In the genomic region with DNA sequence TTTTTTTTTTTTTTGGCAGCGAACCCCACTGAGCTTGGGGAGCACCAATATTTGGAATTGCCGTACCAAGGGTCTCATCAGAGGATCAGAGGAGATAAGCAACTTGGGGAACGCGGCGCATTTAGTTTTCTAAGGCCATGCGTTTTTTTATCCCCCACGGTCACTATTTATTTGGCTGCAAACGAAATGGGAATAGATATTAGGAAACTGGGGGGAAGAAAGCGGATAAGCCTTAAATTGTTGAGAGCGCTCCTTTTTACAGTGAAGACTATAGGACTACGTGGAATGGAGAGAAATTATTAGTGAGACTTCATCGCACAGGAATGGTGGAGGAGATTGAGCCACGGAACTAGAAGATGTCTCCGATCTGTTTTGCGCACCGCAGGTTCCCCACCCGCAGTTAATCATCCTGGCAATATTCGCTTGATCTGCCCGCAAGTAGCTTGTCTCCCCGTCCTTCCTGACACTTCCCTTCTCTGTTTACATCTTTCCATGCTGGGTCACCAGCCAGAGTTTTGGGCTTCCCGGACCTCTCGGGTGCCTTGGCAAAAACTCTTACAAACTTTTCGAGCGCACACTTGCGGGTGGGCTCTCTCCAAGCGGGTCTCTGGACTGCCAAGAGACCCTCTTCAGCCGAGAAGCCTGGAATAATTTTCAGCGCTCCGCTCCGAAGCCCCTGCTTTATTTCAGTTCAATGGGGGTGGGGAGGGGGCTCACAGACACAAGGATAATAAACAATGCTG, we compare ENCODE assay signal across 8 mouse cellular contexts.
A peak's percentile ranks its signal among the peaks of the same experiment; 100 is the strongest.
DNase-seq lines count a peak whose midpoint lies in the region; ATAC-seq and TF ChIP-seq lines count a peak whose summit lies in the region.

No protein-coding gene starts in this region.

- no peak for TF ChIP-seq POLR2A in ES-Bruce4 (IDR thresholded peaks at IDR 0.05; ENCODE audit: insufficient read depth, low read length)

- H3K4me2 ChIP-seq in kidney, embryonic 15.5 days, result peak overlapping the region; percentile 75
- H3K4me2 ChIP-seq in stomach, postnatal 0 days (replicated peaks; ENCODE audit: low read depth), result peak overlapping the region; percentile 63

- H3K9ac ChIP-seq in ES-Bruce4 (ENCODE audit: low read depth, poor library complexity, severe bottlenecking), result peak overlapping the region; percentile 24; the same call in 1 of the 2 replicates
- H3K9ac ChIP-seq in kidney, embryonic 15.5 days, result peak overlapping the region; percentile 25; the same call in 1 of the 2 replicates
- peak overlapping the region; percentile 9; the same call in 1 of the 2 replicates for H3K9ac ChIP-seq in stomach, postnatal 0 days (ENCODE audit: low read length)

- no peak for TF ChIP-seq CTCF in ES-Bruce4 (IDR thresholded peaks at IDR 0.05; ENCODE audit: low read depth, low read length)
- no peak for TF ChIP-seq CTCF in stomach, postnatal 0 days (IDR thresholded peaks at IDR 0.05; ENCODE audit: low read depth)

- no peak overlapping the region for H3K27ac ChIP-seq in ES-Bruce4 (ENCODE audit: insufficient read depth, low read length)
- no peak overlapping the region for H3K27ac ChIP-seq in kidney, embryonic 15.5 days
- H3K27ac ChIP-seq in stomach, postnatal 0 days (replicated peaks), result no peak overlapping the region

- no peak for ATAC-seq in kidney, embryonic 15.5 days (replicated peaks; ENCODE audit: low FRiP score)
- no peak for ATAC-seq in stomach, postnatal 0 days (ENCODE audit: low FRiP score, low TSS enrichment)

- peak overlapping the region; percentile 30; the same call in 1 of the 2 replicates for H3K4me3 ChIP-seq in ES-Bruce4 (ENCODE audit: low read depth, low read length)
- H3K4me3 ChIP-seq in kidney, embryonic 15.5 days (replicated peaks), result peak overlapping the region; percentile 41
- peak overlapping the region; percentile 39 for H3K4me3 ChIP-seq in stomach, postnatal 0 days (ENCODE audit: low read depth, low read length)

- peak; percentile 63 for DNase-seq in cerebellum, adult 9-11 months
- DNase-seq in heart, adult 8-10 months (ENCODE audit: low spot score), result peak; percentile 41
- DNase-seq in lung, postnatal 10 days, result peak; percentile 63
- no peak for DNase-seq in stomach, postnatal 0 days (ENCODE audit: low spot score)
- DNase-seq in T-cell, adult 2 months (ENCODE audit: low spot score), result no peak
- DNase-seq in right cerebral cortex, postnatal 25 days, result no peak

- 1% methylated on average over 30 of the region's 30 CpGs for WGBS in kidney, embryonic 15.5 days
- WGBS in stomach, postnatal 0 days, result 11% methylated on average over 30 of the region's 30 CpGs

- peaks cover 4% of the 10 kb centered on the region for H3K4me1 ChIP-seq in ES-Bruce4 (ENCODE audit: control insufficient read depth, insufficient read depth, low read length)
- peaks cover 31% of the 10 kb centered on the region for H3K4me1 ChIP-seq in kidney, embryonic 15.5 days
- no peaks in the 10 kb centered on the region; the same call in 1 of the 2 replicates for H3K4me1 ChIP-seq in stomach, postnatal 0 days (replicated peaks; ENCODE audit: control insufficient read depth, insufficient read depth)

- peaks cover 21% of the 10 kb centered on the region for H3K27me3 ChIP-seq in ES-Bruce4 (ENCODE audit: control insufficient read depth, insufficient read depth, low read length, poor library complexity, severe bottlenecking)
- peaks cover 85% of the 10 kb centered on the region for H3K27me3 ChIP-seq in kidney, embryonic 15.5 days
- peaks cover 3% of the 10 kb centered on the region; the same call in 1 of the 2 replicates for H3K27me3 ChIP-seq in stomach, postnatal 0 days (ENCODE audit: control insufficient read depth, insufficient read depth, low read length)

- H3K9me3 ChIP-seq in ES-Bruce4 (replicated peaks; ENCODE audit: control insufficient read depth, insufficient read depth, low read length, poor library complexity, severe bottlenecking), result no peaks in the 10 kb centered on the region
- no peaks in the 10 kb centered on the region for H3K9me3 ChIP-seq in kidney, embryonic 15.5 days (replicated peaks)
- no peaks in the 10 kb centered on the region for H3K9me3 ChIP-seq in stomach, postnatal 0 days (ENCODE audit: control insufficient read depth, low read length)

- no peaks in the 10 kb centered on the region for H3K36me3 ChIP-seq in ES-Bruce4 (ENCODE audit: control insufficient read depth, insufficient read depth, low read length, poor library complexity, severe bottlenecking)
- H3K36me3 ChIP-seq in kidney, embryonic 15.5 days, result no peaks in the 10 kb centered on the region
- no peaks in the 10 kb centered on the region for H3K36me3 ChIP-seq in stomach, postnatal 0 days (ENCODE audit: control insufficient read depth, insufficient read depth, low read length)

- TF ChIP-seq EP300 in ES-Bruce4 (IDR thresholded peaks at IDR 0.05; ENCODE audit: insufficient read depth, low read depth, low read length), result no peak
- TF ChIP-seq EP300 in stomach, postnatal 0 days (optimal IDR thresholded peaks at IDR 0.05), result no peak

Comparison
In these comparisons a context has a peak if more than half of its experiments do, and no peak if none do; other contexts are left out.
1. DNase-seq: peak in cerebellum, adult 9-11 months (single experiment), heart, adult 8-10 months (single experiment) and lung, postnatal 10 days (single experiment); none in stomach, postnatal 0 days (single experiment), T-cell, adult 2 months (single experiment) and right cerebral cortex, postnatal 25 days (single experiment).
2. Peak in every context shown above with its lines, with median percentiles within 50 percentile points of each other: H3K4me3 ChIP-seq and H3K9ac ChIP-seq.